Mouse (Mus musculus) CH12.LX (cell line): ENCODE results near the gene Tapt1.

Experiments used
- BHLHE40 ChIP-seq: IDR thresholded peaks from 2 replicates; pipeline ENCODE4 v1.6.1; 2011; ENCODE audit warnings: mild to moderate bottlenecking, low read depth, low read length, improper control_type of control experiment
- CTCF ChIP-seq, 2 experiments: IDR thresholded peaks in 1 of 2; conservative IDR thresholded peaks in 1 of 2; 2 replicates each; pipeline ENCODE4 v1.5.1; 2011 to 2012; ENCODE audit warnings: low read depth in 2 of 2, low read length in 2 of 2, improper control_type of control experiment in 1 of 2, inconsistent platforms in 1 of 2, mild to moderate bottlenecking in 1 of 2, moderate library complexity in 1 of 2
- E2F4 ChIP-seq: IDR thresholded peaks from 2 replicates; pipeline ENCODE4 v1.6.1; 2011; ENCODE audit warnings: low read depth, low read length, improper control_type of control experiment; ENCODE audit not compliant: insufficient replicate concordance
- ETS1 ChIP-seq: conservative IDR thresholded peaks from 2 replicates; pipeline ENCODE4 v1.6.1; 2012; ENCODE audit warnings: low read depth, mild to moderate bottlenecking, inconsistent platforms, low read length, improper control_type of control experiment, moderate library complexity
- JUND ChIP-seq: conservative IDR thresholded peaks from 2 replicates; pipeline ENCODE4 v1.6.1; 2011; ENCODE audit warnings: low read depth, low read length, improper control_type of control experiment
- MEF2A ChIP-seq: IDR thresholded peaks from 2 replicates; pipeline ENCODE4 v1.6.1; 2014; ENCODE audit warnings: low read depth, mild to moderate bottlenecking, inconsistent platforms, low read length, improper control_type of control experiment, borderline replicate concordance
- POLR2A ChIP-seq: IDR thresholded peaks from 2 replicates; pipeline ENCODE4 v1.6.1; 2011; ENCODE audit warnings: low read depth, mild to moderate bottlenecking, improper control_type of control experiment, low read length
- TBP ChIP-seq: conservative IDR thresholded peaks from 2 replicates; pipeline ENCODE4 v1.6.1; 2011; ENCODE audit warnings: low read depth, low read length, improper control_type of control experiment
- UBTF ChIP-seq: IDR thresholded peaks from 2 replicates; pipeline ENCODE4 v1.6.1; 2012; ENCODE audit warnings: low read depth, mild to moderate bottlenecking, inconsistent platforms, low read length, improper control_type of control experiment, moderate library complexity
- USF2 ChIP-seq: conservative IDR thresholded peaks from 2 replicates; pipeline ENCODE4 v1.6.1; 2011; ENCODE audit warnings: low read depth, low read length, improper control_type of control experiment

DNA sequence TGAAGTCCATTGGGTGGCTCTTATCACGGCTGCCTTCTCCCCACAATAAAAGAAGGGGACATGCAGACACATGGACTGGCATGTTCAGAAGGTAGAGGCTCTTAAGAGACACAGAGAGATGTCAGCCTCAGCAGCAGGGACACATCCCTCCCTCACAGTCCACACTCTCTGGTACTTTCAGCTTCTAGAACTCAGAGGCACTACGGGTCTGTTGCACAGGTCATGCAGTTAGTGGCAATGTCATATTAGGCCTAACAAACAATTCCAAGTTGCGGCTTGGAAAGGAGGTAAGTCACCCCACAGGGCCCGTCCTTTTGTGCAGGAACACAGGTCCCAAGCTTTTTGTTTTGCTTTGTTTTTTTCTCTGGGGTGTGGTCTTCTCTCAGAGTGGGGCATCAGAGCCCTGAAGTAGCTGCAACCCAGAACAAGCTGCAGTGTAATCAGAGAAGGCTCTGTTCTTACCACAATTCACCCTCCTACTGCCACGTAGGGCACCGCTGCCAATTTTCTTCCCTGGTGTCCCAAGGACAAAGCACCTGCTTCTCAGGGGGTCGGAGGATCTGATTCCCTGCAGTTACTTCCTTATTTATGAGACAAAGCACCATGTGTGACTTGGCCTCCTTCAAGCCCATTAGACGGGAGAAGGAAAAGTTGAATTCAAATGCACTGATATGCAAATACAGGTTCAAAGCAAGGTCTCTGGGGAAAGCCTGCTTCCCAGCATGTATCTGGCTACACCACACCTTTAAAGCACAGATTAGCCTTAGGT is 82.8 kb downstream of the Tapt1 start:
- TF ChIP-seq MEF2A (no peak), CTCF (conservative IDR thresholded peaks at IDR 0.05 in 1 of 2, IDR thresholded peaks at IDR 0.05 in 1 of 2; ENCODE audit: low read depth in 2 of 2, low read length in 2 of 2) (no peak), POLR2A (no peak), ETS1 (no peak), USF2 (no peak), E2F4 (no peak), JUND (no peak), UBTF (no peak), BHLHE40 (no peak), TBP (no peak)
